Mouse (Mus musculus) adrenal gland, postnatal 36 days (tissue): ENCODE data around the gene Etv6. TPM values are rescaled to one million over a fixed set of nuclear protein-coding genes. Genes with fewer than 3 reads are reported as not detected.
A peak's percentile ranks its signal among the peaks of the same experiment; 100 is the strongest.

Experiments used
- DNase-seq, 2 experiments: peaks; one replicate each; pipeline ENCODE4 v3.0.0; 2021; ENCODE audit warnings: mixed read lengths in 1 of 2
- total RNA-seq, 2 experiments: library from RNA; stranded (reverse); gene quantifications; 2 replicates each; pipeline ENCODE4 v1.2.3; 2021

The Etv6 gene
- total RNA-seq, 2 experiments from 2014 or later, result 51.3 to 57.6 TPM

- DNase-seq, result peak in 1 of 2 experiments; percentile 21
These were observed 136.6 kb downstream of the Etv6 start for GRCm38 (mm10) chr6:134171906-134172728.

DNA sequence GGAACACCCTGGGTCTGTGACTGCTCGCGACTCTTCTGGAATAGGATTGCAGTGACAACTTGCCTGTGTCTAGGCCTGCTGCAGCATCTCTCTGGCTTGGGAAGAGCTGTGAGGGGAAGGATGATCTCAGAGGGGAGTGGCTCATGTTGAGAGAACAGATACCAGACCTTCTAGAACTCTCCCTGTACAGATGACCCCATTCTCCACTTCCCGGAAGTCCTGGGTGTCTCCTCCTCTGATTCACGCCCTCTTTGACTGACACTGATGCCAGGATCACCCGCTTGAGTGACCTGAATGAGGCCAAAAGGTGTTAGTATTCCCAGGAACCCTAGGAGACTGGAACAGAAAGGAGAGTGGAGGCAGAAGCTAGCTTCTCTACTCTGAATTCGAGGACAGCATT is 137.9 kb downstream of the Etv6 start:
- no peak for DNase-seq

GRCm38 (mm10) chr6:134175059-134175458 is 139.6 kb downstream of the Etv6 start:
- DNase-seq, result no peak

DNA sequence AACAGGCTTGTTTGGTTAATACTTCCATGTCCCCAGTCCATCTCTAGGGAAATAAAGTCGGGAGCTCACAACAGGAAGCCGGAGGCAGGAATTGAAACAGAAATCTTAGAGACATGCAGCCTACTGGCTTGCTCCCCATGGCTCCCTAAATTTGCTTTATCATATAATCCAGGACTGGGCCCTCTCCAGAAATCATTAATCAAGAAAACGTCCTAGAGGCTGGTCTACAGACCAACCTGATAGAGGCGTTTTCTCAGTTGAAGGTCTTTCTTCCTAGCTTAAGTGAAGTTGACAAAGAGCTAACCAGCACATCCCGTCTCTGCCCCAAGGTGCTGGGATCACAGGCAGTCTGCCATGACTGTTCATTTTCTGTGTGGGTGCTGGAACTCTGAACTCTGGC is 141.7 kb downstream of the Etv6 start:
- DNase-seq, result no peak

- peak in 1 of 2 experiments; percentile 31 for DNase-seq
These were observed 146.9 kb downstream of the Etv6 start for GRCm38 (mm10) chr6:134182301-134182948.

DNA sequence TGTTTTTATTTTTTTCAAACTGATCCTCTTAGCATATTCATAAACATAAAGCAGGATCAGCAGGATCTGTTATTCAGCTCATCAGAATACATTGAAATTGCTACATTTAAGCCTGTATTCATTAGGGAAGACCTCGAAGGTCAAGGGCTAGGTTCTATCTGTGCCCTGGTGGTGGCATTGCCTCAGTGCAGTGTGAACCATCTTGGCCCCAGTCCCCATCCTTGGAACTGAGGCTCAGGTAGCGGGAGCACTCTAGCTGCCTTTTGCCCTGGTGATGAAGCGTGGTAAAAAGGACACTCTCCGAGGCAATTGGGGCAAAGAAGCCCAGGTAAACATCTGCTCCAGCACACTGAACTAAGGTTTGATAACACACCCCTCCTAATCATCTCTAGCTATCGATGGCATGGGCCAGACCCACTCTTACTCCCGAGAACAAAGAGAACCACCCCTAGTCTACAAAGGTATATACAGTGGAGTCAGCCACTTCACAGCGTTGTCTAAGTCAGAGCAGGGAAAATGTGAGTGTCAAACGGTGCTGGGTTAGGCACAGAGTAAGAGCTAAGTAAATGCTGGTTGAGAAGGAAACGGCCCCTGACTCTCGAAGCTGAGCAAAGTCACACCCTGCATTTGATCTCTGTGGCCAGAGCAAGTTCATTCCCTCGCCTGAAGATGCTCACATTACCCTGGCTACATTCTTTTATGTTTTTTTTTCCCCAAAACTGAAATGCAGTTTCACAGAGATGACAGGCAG is 148.3 kb downstream of the Etv6 start:
- DNase-seq, result no peak

DNA sequence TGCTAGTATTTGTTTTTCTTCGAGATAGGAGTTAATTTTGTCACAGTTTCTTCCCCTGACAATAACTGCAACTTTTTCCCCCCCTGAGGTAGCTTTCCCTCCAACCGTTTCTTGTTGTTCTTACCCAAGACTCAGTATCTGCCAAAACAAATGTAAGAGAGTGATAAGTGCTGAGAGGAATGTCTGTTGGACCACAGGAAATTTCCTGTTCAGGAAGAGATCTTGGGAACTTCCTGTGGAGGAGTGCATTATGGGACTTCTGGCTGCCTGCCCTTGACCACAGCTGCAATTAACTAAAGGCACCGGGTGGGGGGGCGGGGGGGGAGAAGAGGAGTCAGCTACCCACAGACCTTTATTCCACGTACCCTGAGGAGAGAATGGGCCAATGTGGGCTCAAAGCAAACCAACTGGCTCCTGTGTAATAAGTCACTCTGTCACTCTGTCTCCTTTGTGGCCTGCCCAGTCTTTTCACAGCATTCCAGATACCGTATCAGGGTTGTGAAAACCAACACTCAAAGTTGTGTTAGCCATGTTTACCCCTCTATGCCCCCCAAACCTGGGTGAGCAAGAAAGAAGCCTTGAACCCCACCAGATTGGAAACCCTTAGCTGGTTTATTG is 150.9 kb downstream of the Etv6 start:
- DNase-seq, result peak; percentile 44 to 62

DNA sequence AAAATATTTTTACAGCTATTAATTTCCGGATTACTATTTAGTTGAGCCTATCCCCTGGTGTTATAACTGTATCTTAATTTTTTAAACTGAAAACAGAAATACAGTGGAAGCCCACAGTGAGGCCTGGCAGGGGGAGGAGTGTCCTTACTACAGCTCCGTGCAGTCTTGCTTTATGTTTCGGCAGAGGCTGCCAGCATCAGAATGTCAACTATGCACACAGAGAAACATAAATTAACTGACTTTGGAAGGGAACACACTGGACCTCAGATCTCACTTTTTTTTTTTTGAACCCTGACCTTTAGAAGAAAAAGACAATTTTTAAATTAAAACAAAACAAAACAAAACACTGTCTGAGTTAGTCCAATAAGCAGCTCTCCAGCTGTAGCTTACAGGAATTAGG is 153.2 kb downstream of the Etv6 start:
- peak in 1 of 2 experiments; percentile 64 for DNase-seq

GRCm38 (mm10) chr6:134189174-134189573 is 153.7 kb downstream of the Etv6 start:
- DNase-seq, result no peak

- DNase-seq, result peak; percentile 73 to 83
These were observed 154.2 kb downstream of the Etv6 start for GRCm38 (mm10) chr6:134189575-134190132.

GRCm38 (mm10) chr6:134190597-134191278 is 155.2 kb downstream of the Etv6 start:
- no peak for DNase-seq

DNA sequence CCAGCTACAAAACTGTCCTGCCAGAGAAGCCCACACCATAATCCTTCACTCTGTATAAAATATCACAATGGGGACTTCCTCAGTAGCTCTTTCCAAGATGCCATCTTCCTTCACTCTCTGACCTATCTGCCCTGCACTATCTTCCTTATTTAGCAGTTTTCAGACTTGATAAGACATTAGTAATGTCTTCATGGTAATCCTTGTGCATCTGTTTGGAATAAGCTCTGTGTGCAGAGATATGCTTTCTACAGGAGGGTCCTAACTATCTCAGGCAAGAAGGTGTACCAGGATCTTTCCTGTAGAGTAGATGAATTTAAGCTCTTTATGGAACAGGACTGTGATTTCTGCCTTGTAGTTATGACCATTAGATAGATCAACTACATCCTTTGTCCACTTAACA is 157.2 kb downstream of the Etv6 start:
- no peak for DNase-seq

GRCm38 (mm10) chr6:134199895-134200294 is 164.4 kb downstream of the Etv6 start:
- no peak for DNase-seq

- peak; percentile 67 to 73 for DNase-seq
These were observed 165.1 kb downstream of the Etv6 start for GRCm38 (mm10) chr6:134200577-134200976.

GRCm38 (mm10) chr6:134202176-134202575 is 166.7 kb downstream of the Etv6 start:
- DNase-seq, result no peak

- DNase-seq, result no peak
These were observed 169.7 kb downstream of the Etv6 start for GRCm38 (mm10) chr6:134205163-134205562.

DNA sequence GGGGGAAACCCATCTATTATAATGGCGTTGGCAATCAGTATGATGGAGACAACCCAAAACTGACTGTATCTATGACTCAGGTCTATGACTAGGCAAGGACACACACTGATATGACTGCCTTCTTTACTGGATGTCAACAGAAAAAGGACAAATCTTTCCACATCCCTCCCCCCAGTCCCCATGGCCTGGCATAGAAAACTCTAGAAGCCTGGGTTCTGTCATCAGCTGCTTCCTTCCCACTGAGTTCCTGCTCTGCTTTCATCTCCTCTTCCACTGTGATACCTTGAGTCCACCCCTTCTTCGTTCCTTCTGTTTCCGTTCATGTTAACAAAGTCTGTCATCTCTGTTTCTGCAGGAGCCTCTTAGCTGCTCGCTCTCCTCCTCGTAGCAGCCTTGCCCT is 170.2 kb downstream of the Etv6 start:
- peak; percentile 51 to 70 for DNase-seq

- DNase-seq, result peak in 1 of 2 experiments; percentile 46
These were observed 170.8 kb downstream of the Etv6 start for GRCm38 (mm10) chr6:134206251-134206650.

- peak; percentile 36 to 67 for DNase-seq
These were observed 172.1 kb downstream of the Etv6 start for GRCm38 (mm10) chr6:134207391-134208179.

- DNase-seq, result peak; percentile 18 to 28
These were observed 172.9 kb downstream of the Etv6 start for GRCm38 (mm10) chr6:134208180-134208952.
